Mouse (Mus musculus) heart, embryonic 11.5 days (tissue): ENCODE results near the gene Rimbp3. TPM values are rescaled to one million over a fixed set of nuclear protein-coding genes. Genes with fewer than 3 reads are reported as not detected.
"Not testable (repeated sequence)": the region's sequence is repeated elsewhere in the genome, so short reads cannot be mapped to it uniquely, and the experiment has no call there.

Source experiments
- ATAC-seq: fragments of 200-750 bp; cut with Nextera tagmentation; replicated peaks from 2 replicates; pipeline ENCODE4 v1.8.0; 2017; ENCODE audit warnings: moderate library complexity; ENCODE audit not compliant: insufficient number of reproducible peaks, low FRiP score, low TSS enrichment
- H3K27ac ChIP-seq: fragments of 300-500 bp; sonication (generic); 2 replicates; pipeline ENCODE4 v1.5.1; 2014; ENCODE audit warnings: mild to moderate bottlenecking, low read depth, low read length
- H3K27me3 ChIP-seq: fragments of 300-500 bp; sonication (generic); 2 replicates; pipeline ENCODE4 v1.6.1; 2014; ENCODE audit warnings: mild to moderate bottlenecking, low read length, mixed read lengths; ENCODE audit not compliant: control insufficient read depth, insufficient read depth
- H3K36me3 ChIP-seq: fragments of 300-500 bp; sonication (generic); 2 replicates; pipeline ENCODE4 v1.6.1; 2014; ENCODE audit warnings: mild to moderate bottlenecking, low read length, moderate library complexity, mixed read lengths; ENCODE audit not compliant: control insufficient read depth, insufficient read depth
- H3K4me1 ChIP-seq: fragments of 300-500 bp; sonication (generic); 2 replicates; pipeline ENCODE4 v1.6.1; 2014; ENCODE audit warnings: low read length; ENCODE audit not compliant: control insufficient read depth, insufficient read depth
- H3K4me2 ChIP-seq: fragments of 300-500 bp; sonication (generic); 2 replicates; pipeline ENCODE4 v1.6.1; 2014; ENCODE audit warnings: mild to moderate bottlenecking, moderate library complexity
- H3K4me3 ChIP-seq: fragments of 300-500 bp; sonication (generic); 2 replicates; pipeline ENCODE4 v1.5.1; 2014; ENCODE audit warnings: low read depth, low read length
- H3K9ac ChIP-seq: fragments of 300-500 bp; sonication (generic); 2 replicates; pipeline ENCODE4 v1.6.1; 2014; ENCODE audit warnings: mild to moderate bottlenecking, low read depth, low read length, moderate library complexity
- H3K9me3 ChIP-seq: fragments of 300-500 bp; sonication (generic); replicated peaks from 2 replicates; pipeline ENCODE4 v1.6.1; 2016; ENCODE audit warnings: low read length; ENCODE audit not compliant: control insufficient read depth
- WGBS: fragments of 180-500 bp; shearing (Covaris S2); extraction: QIAGEN DNeasy Blood & Tissue Kit; methylation state at CpG from one replicate; pipeline ENCODE4 v1.1.7; 2014; ENCODE audit not compliant: insufficient replicate concordance; 5-methylcytosine and 5-hydroxymethylcytosine counted together
- polyA plus RNA-seq: library from polyadenylated mRNA; unstranded; fragments of >200 nt; fragmentation: Nextera tagmentation; extraction: Ambion mirVana; gene quantifications from 2 replicates; pipeline ENCODE4 v1.2.1, GENCODE M21; 2014

Gene Rimbp3
- polyA plus RNA-seq = 0.04 and 0.34 TPM in 2 replicates

DNA sequence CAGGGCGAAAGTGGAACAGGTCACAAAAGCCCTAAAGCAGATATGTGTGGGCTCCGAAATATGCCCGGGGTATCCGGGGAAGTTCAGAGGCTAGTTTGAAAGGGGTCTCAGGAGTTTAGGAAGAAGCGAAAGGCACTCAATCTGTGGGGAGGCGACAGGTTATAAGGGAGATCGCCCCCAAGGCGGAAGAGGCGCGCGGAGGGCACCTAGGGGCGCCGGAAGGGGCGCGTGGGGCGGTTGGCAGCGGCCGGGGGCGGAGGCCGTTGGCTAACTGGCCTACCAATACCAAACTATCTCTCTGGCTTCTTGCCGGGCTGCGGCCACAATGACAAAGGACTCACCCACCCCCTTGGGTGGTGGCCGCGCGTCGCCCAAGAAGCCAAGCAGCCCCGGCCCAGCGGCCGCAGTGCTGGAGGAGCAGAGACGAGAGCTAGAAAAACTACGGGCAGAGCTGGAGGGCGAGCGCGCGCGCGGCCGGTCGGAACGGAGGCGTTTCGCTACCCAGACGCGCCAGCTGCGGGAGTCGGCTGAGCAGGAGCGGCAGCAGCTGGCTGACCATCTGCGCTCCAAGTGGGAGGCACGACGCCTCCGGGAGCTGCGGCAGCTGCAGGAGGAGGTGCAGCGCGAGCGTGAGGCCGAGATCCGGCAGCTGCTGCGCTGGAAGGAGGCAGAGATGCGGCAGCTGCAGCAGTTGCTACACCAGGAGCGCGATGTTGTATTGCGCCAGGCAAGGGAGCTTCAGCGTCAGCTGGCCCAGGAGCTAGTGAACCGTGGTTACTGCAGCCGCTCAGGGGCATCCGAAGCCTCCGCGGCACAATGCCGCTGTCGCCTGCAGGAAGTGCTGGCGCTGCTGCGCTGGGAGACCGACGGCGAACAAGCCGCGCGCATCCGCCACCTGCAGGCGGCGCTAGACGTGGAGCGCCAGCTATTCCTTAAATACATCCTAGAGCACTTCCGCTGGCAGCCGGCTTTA is at the start of gene Rimbp3:
Rimbp3 (plus strand) TSS at position 215 of the 973 bp plus-strand sequence.
- peak within 1 kb of the TSS; percentile 92 for H3K4me2 ChIP-seq
- H3K27ac ChIP-seq = no peak within 1 kb of the TSS
- peak within 1 kb of the TSS; percentile 50 for H3K4me3 ChIP-seq
- H3K36me3 ChIP-seq = no peaks in the 10 kb centered on the region
- ATAC-seq = 0 out of 2 replicates have a peak, but pooled peaks have one; percentile 63
- peak within 1 kb of the TSS; percentile 73 for H3K9ac ChIP-seq
- H3K27me3 ChIP-seq = peaks cover 16% of the 10 kb centered on the region
- 2% methylated on average over 83 of the region's 85 CpGs for WGBS
- H3K4me1 ChIP-seq = peaks cover 15% of the 10 kb centered on the region
- no peaks in the 10 kb centered on the region for H3K9me3 ChIP-seq

GRCm38 (mm10) chr16:17165478-17165877 is 42.9 kb upstream of the Rimbp3 start:
- not testable (repeated sequence) for H3K4me2 ChIP-seq, H3K9me3 ChIP-seq, H3K27ac ChIP-seq, ATAC-seq, H3K4me1 ChIP-seq, H3K9ac ChIP-seq, H3K4me3 ChIP-seq, H3K27me3 ChIP-seq
- H3K36me3 ChIP-seq = peaks cover 11% of the 10 kb centered on the region
- WGBS = 92% methylated on average over 1 of the region's 1 CpGs

- no peak for ATAC-seq
- H3K27me3 ChIP-seq = no peaks in the 10 kb centered on the region
- peaks cover 18% of the 10 kb centered on the region for H3K36me3 ChIP-seq
Observed at GRCm38 (mm10) chr16:17167179-17167578, 41.2 kb upstream of the Rimbp3 start.

GRCm38 (mm10) chr16:17168049-17168448 is 40.4 kb upstream of the Rimbp3 start:
- H3K27me3 ChIP-seq = no peaks in the 10 kb centered on the region
- WGBS = 85% methylated on average over 5 of the region's 5 CpGs
- H3K4me3 ChIP-seq = no peak overlapping the region
- no peak overlapping the region for H3K9ac ChIP-seq
- no peak for ATAC-seq
- H3K4me1 ChIP-seq = no peaks in the 10 kb centered on the region
- no peak overlapping the region for H3K27ac ChIP-seq
- peaks cover 27% of the 10 kb centered on the region for H3K36me3 ChIP-seq
- H3K9me3 ChIP-seq = no peaks in the 10 kb centered on the region
- no peak overlapping the region for H3K4me2 ChIP-seq

More at GRCm38 (mm10) chr16:17167179-17167578, 41.2 kb upstream of the Rimbp3 start:
- Histone ChIP-seq H3K4me2 (no peak overlapping the region), H3K4me3 (no peak overlapping the region), H3K27ac (no peak overlapping the region), H3K9ac (no peak overlapping the region), H3K4me1 (no peaks in the 10 kb centered on the region), H3K9me3 (no peaks in the 10 kb centered on the region)

DNA sequence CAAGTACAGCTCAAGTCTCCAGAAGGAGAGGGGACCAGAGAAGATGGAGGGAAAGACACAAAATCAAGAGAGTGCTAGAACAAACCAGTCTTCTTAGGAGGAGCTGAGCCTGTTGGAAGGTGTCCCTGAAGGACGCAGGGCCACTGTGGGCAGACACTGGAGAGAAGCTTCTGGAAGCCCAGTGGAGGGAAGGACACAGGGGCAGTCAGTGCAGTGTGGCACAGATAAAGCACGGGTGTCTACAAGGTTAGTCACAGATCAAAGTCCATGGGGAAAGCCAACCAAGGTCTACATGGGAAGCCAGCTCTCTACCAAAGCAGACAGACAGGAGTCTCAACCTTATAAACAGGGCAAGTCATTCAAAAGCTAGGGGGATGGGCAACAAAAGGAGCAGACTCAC is 32.6 kb upstream of the Rimbp3 start:
- Histone ChIP-seq H3K4me3 (no peak overlapping the region), H3K9me3 (no peaks in the 10 kb centered on the region), H3K27ac (no peak overlapping the region), H3K4me2 (no peak overlapping the region), H3K4me1 (no peaks in the 10 kb centered on the region), H3K27me3 (no peaks in the 10 kb centered on the region), H3K36me3 (peaks cover 18% of the 10 kb centered on the region), H3K9ac (no peak overlapping the region)
- no peak for ATAC-seq
- 76% methylated on average over 2 of the region's 2 CpGs for WGBS

- Histone ChIP-seq H3K27ac (no peak overlapping the region), H3K36me3 (peaks cover 6% of the 10 kb centered on the region), H3K27me3 (no peaks in the 10 kb centered on the region), H3K4me1 (no peaks in the 10 kb centered on the region), H3K9me3 (no peaks in the 10 kb centered on the region), H3K4me3 (no peak overlapping the region), H3K4me2 (no peak overlapping the region), H3K9ac (no peak overlapping the region)
- ATAC-seq = no peak
- WGBS = 91% methylated on average over 1 of the region's 1 CpGs
Observed at GRCm38 (mm10) chr16:17177623-17178170, 30.7 kb upstream of the Rimbp3 start.

- no peaks in the 10 kb centered on the region for H3K9me3 ChIP-seq
- H3K36me3 ChIP-seq = peaks cover 2% of the 10 kb centered on the region; the same call in 1 of the 2 replicates
- H3K4me2 ChIP-seq = no peak overlapping the region
- 84% methylated on average over 3 of the region's 3 CpGs for WGBS
- H3K27me3 ChIP-seq = no peaks in the 10 kb centered on the region
- H3K4me3 ChIP-seq = no peak overlapping the region
- H3K9ac ChIP-seq = no peak overlapping the region
- 0 out of 2 replicates have a peak, but pooled peaks cover 2% of the 10 kb centered on the region for H3K4me1 ChIP-seq
- ATAC-seq = no peak
- no peak overlapping the region for H3K27ac ChIP-seq
Observed at GRCm38 (mm10) chr16:17179706-17180105, 28.7 kb upstream of the Rimbp3 start.

GRCm38 (mm10) chr16:17181382-17181781 is 27.0 kb upstream of the Rimbp3 start:
- Histone ChIP-seq H3K9me3 (no peaks in the 10 kb centered on the region), H3K4me2 (no peak overlapping the region), H3K4me1 (0 out of 2 replicates have a peak, but pooled peaks cover 2% of the 10 kb centered on the region), H3K27me3 (no peaks in the 10 kb centered on the region), H3K27ac (no peak overlapping the region), H3K36me3 (peaks cover 6% of the 10 kb centered on the region; the same call in 1 of the 2 replicates), H3K9ac (no peak overlapping the region), H3K4me3 (no peak overlapping the region)
- ATAC-seq = no peak
- WGBS = 73% methylated on average over 4 of the region's 4 CpGs
